Mouse (Mus musculus) neutrophil, adult 5-6 weeks (primary cell): ENCODE measurements around the gene Nav2. TPM values are rescaled to one million over a fixed set of nuclear protein-coding genes. Genes with fewer than 3 reads are reported as not detected.
A peak's percentile ranks its signal among the peaks of the same experiment; 100 is the strongest.

ENCODE experiments used
- ATAC-seq: fragments of 151-379, 151-347 bp; 2 replicates; pipeline ENCODE4 v1.8.0; 2017; ENCODE audit warnings: mild to moderate bottlenecking, moderate TSS enrichment; ENCODE audit not compliant: insufficient number of reproducible peaks, poor library complexity, low FRiP score, severe bottlenecking; ENCODE audit errors: extremely low read depth
- total RNA-seq: library from RNA; stranded (forward); fragments of 200-1000 nt; gene quantifications from 2 replicates; pipeline ENCODE4 v1.2.3, GENCODE M21; 2017

The Nav2 gene
- total RNA-seq, 1 experiment from 2014 or later: 3.1 TPM

- ATAC-seq: no peak
Measured at GRCm38 (mm10) chr7:49599950-49600349, 691.4 kb downstream of the Nav2 start.

GRCm38 (mm10) chr7:49601191-49601975 lies 692.9 kb downstream of the Nav2 start:
- peak; percentile 63 for ATAC-seq

GRCm38 (mm10) chr7:49604244-49604643 lies 695.7 kb downstream of the Nav2 start:
- ATAC-seq: no peak

- ATAC-seq: no peak
Measured at GRCm38 (mm10) chr7:49604965-49605795, 696.7 kb downstream of the Nav2 start.

- peak; percentile 56; the same call in 1 of the 2 replicates for ATAC-seq
Measured at GRCm38 (mm10) chr7:49616258-49616735, 707.8 kb downstream of the Nav2 start.

- ATAC-seq: no peak
Measured at GRCm38 (mm10) chr7:49617087-49617486, 708.6 kb downstream of the Nav2 start.

GRCm38 (mm10) chr7:49620160-49620559 lies 711.6 kb downstream of the Nav2 start:
- ATAC-seq: no peak

GRCm38 (mm10) chr7:49631885-49632284 lies 723.4 kb downstream of the Nav2 start:
- ATAC-seq: no peak

GRCm38 (mm10) chr7:49632391-49632790 lies 723.9 kb downstream of the Nav2 start:
- ATAC-seq: no peak

GRCm38 (mm10) chr7:49633375-49633956 lies 725.0 kb downstream of the Nav2 start:
- ATAC-seq: peak; percentile 67; the same call in 1 of the 2 replicates

GRCm38 (mm10) chr7:49634291-49635073 lies 726.0 kb downstream of the Nav2 start:
- ATAC-seq: no peak

GRCm38 (mm10) chr7:49635074-49635621 lies 726.6 kb downstream of the Nav2 start:
- no peak for ATAC-seq

- no peak for ATAC-seq
Measured at GRCm38 (mm10) chr7:49635971-49636370, 727.5 kb downstream of the Nav2 start.

- ATAC-seq: no peak
Measured at GRCm38 (mm10) chr7:49636491-49637115, 728.1 kb downstream of the Nav2 start, which contains the start of gene Dbx1. Gene Dbx1 (minus strand): TSS chr7:49636849.

GRCm38 (mm10) chr7:49637281-49637680 lies 728.8 kb downstream of the Nav2 start:
- ATAC-seq: no peak

- no peak for ATAC-seq
Measured at GRCm38 (mm10) chr7:49637851-49638663, 729.5 kb downstream of the Nav2 start.
